Mouse (Mus musculus) cerebellum, postnatal 4 days (tissue): ENCODE results near the gene Irf2bp2.
A peak's percentile ranks its signal among the peaks of the same experiment; 100 is the strongest.
"Not testable (repeated sequence)": the region's sequence is repeated elsewhere in the genome, so short reads cannot be mapped to it uniquely, and the experiment has no call there.

Source experiments
- DNase-seq, 2 experiments: peaks; one replicate each; pipeline ENCODE4 v3.0.0; 2022; ENCODE audit warnings: low spot score in 2 of 2, mixed read lengths in 1 of 2

The Irf2bp2 gene

DNA sequence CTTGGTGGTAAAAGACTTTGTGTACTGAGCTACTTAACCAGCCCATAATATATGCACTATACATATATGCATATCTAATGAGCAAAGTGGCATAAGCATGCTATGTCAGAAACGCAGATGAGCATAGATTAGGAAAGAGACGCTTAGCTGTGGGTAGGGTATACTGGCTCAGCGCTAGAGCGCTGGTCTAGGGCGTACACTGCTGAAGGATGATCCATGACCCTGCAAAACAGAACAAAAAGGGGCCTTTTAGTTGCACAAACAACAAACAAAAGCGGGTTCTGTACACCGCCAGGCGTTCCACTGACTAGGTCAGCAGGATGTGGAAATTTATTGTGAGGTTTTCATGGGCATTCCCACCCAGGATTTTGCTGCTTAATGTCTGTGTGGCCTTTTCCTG lies 8.9 kb upstream of the Irf2bp2 start:
- no peak for DNase-seq

DNA sequence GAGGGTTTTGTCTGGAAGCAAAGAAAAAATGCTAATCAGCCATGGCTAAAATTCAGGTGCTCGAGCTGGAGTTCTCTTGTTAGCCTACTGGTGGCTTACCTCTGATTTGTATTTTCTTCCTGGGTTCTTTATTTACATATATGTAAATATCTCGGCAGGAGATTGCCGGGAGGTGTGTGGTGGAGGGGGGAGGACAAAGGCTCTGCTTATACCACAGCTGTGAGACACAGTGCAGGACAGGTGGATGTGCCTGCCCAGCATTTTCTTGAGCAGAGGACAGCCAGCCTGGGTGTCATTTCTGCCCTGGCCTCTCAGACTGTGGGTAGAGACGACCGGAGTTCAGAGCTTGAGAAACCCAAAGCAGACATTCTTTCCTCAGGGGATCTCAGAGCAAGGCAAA lies 7.5 kb upstream of the Irf2bp2 start:
- no peak for DNase-seq

DNA sequence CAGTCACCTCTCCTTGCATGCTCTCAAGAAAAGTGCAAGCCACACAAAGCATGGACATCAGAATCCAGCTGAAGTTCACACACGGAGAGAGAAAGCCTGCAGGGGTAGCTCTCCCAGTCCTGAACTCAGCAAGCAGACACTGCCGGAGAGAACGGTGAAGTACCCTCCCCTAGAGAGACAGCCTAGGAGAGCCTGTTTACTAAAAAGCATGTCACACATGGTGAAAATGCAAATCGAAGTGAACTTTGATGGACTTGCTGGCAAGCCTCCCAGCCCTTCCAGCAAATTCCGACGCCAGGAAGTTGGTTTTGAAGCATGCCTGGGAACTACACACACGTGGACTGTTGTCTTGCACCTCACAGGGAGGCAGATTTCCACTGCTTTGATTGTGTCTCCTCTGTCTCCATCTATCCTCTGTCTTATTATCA lies 7.0 kb upstream of the Irf2bp2 start:
- no peak for DNase-seq

DNA sequence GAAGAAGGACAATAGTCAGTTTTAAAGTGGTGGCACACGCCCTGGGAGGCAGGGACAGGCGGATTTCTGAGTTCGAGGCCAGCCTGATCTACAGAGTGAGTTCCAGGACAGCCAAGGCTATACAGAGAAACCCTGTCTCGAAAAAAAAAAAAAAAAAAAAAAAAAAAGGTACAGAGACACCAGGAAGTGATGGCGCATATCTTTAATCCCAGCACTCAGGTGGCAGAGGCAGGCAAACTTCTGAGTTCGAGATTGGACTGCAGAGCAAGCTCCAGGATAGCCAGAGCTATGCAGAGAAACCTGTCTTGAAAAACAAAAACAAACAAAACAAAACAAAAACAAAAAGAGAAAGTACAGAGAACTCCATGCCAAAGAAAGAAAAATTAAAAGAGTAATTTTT lies 6.6 kb upstream of the Irf2bp2 start:
- DNase-seq: not testable (repeated sequence)

DNA sequence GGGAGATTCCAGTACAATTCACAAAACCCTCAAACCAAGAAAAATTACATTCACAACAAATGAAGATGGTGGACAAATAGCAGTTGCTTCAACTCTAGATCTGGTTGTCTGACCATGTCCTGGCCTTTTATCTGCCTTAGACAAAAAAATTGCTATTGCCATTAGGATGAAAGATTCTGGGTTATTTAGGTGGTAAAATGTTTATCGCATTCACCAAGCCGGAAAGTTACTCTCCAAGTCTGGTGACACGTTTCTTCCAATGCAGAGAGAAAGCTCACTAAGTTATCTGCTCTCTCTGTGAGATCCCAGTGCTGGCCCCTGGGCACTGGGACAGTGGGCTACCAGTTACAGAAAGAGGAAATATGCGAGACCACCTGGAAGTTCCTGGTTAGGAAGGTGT lies 5.5 kb upstream of the Irf2bp2 start:
- no peak for DNase-seq

DNA sequence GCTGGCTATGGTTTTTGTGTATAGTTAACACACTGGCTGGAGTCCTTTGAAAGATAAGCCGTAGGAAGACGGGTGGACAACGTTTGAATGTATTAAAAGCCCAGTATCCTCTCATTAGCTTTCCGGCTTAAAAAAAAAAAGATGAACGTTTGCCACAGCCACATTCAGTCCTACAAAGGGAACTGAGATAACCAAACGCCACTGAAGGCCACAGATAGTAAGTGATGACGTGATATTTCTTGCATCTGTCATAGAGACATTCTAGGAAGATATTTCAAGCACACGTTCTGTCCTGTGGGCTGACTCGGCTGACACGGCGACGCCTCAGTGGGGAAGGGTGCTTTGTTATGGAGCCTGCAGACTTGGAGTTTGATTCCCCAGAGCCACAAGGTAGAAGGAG lies 4.4 kb upstream of the Irf2bp2 start:
- DNase-seq: no peak

DNA sequence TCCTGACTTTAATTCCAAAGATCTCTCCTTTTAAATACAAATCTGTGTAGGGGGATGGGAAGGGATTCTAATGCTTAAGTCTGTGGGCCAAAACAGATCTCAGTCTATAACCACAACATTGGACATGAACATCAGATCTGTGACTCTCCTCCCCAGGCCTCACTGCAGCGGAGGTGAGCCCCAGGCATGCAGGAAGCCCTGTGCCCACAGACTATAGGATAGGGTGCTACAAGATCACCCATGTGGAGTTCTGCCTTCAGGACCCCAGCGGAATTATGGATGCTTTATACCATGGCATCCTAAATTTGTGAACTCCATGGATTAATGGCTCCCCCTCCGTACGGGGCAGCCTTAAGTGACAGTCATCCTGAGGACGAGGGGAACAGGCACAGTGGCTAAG lies 2.9 kb upstream of the Irf2bp2 start:
- no peak for DNase-seq

DNA sequence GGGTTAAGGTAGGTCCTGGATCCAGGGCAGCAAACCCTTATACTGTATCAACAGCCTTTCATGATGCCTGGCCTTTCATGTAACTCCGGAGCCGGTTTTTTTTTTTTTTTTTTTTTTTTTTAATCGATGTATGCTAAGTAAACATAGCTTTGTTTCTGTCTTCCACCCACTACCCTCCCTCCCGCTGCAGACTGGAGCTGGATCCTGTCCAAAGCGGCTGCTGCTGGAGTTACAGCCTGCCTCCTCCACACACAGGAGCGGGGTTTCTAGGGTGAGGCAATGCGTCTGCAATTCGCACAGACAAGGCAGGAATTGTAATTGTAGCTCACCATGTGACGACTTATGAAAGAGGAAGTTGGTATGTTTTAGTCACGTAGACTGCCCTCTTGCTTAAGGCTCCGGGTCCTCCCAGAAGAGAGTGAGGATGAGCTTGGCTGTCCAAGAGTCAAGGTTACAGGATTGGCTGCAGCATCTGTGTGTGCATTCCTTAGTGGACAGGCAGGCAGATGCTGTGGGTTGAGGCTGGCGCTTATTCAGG lies 2.4 kb upstream of the Irf2bp2 start:
- DNase-seq: peak; percentile 49 to 81

DNA sequence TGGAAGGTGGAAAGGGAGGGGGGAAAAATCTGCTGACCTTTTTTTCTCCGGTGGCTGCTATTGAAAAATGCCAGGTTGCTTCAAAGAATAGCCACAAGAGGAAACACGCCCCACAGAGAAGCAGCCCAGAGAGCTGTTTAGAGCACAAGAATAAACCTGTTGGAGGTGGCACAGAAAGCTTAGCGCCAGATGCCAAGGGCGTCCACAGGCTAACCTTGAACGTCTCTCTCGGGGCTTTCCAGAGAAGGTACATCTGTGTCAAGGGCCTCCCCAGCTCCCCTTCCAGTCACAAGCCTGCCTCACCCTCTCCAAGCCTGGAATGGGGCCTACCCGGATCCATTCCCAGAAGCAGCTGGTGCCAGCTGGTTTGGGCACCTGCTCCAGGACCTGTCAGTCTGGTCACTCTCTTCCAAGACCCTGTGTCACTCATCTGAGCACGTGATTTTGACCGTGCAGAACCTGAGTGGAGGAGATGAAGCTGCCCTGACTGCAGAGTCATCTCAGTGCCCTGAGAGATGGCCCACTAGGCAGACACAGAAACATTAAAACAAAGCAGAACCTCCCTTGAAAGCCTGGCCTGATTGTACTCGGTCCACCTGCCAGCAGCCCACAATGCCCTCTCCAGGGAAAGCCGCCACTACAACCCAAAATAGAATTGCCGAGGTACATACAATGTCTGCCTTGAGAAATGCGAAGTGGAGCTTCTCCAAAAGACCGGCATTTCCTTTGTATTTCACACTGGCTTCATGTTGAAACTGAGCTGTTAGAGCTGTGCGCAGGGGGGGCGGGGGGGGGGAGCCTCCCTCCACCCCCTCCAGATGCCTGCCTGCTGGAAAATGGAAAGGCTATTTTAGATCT lies 1.6 kb upstream of the Irf2bp2 start:
- peak in 1 of 2 experiments; percentile 74 for DNase-seq

DNA sequence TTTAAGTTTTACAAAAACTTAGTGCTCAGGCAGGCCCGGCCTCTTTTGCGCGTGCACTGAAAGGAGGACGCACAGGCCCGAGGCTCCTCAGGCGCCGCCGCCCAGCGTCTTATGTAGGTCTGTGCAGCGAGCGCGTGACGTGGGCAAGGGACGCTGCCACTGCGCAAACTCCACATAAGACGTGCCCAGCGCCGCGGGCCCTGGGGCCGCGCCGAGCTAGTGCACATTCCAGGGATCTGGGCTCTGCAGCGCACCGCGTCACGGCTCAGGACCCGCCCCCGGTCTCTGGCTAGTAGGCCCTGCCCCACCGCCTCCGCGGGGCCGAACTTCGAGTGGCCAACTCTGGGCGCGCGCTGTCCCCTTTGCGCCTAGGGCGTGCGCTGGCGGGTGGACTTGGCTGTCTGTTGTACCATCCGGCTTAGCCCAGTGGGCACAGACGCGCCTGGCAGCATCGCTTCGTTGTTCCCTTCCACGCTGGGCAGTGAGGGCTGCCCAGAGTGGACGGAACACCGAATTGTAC lies 755 bp upstream of the Irf2bp2 start:
- peak; percentile 90 to 95 for DNase-seq

DNA sequence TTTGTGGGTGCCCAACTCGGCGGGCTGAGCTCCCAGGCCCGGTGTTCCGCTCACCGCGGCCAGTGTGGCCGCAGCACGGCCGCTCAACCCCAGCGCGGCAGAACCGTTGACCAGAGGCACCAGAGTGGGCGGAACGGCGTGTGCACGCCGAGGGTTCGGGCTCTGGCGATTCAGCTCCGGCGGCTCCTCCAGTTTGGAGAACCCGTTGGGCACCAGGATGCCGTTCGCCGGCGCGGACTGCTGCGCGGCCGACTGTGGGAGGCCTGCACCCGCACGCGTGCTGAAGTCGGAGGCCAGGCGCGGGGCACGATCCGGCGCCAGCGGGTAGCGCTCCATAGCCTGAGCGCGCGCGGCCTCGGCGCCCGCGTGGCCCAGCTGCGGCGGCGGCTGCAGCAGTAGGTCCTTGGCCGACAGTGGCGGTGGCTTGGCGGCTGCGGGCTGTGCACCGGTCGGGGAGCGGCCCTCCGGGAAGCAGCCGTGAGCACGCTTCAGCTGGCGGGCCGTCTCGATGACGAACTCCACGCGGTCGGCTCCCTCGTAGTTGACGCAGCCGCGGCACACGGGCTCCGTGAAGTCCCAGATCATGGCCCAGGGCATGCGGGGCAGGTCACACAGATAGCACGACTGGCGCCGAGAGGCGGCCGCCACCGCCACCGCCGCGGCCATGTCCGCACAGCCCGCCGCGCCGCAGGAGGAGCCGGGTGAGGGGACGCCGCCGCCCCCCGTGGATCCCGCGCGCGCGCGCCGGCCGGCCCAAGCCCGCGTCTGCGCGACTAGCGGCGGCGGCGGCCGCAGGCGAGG lies 815 bp downstream of the Irf2bp2 start:
- DNase-seq: peak; percentile 42 to 66

DNA sequence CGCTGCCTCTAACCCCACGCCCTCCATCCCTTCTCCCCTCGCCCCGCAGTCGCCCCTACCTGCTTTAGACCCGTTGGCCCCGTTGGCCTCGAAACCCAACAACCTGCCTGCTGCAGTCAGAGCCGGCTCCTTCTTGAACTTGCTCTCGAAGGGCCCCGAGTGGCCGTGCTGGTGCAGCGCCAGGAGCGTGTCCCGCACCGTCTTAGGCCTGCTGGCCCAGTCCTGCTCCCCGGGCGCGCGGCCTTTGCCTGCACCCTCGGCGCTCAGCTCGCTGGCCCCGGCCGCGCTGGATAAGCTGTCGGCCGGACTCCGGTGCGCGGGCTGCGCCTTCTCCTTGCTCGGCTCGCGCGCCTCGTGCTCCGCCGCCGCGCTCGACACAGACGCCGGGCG lies 1.4 kb downstream of the Irf2bp2 start:
- DNase-seq: peak in 1 of 2 experiments; percentile 52

DNA sequence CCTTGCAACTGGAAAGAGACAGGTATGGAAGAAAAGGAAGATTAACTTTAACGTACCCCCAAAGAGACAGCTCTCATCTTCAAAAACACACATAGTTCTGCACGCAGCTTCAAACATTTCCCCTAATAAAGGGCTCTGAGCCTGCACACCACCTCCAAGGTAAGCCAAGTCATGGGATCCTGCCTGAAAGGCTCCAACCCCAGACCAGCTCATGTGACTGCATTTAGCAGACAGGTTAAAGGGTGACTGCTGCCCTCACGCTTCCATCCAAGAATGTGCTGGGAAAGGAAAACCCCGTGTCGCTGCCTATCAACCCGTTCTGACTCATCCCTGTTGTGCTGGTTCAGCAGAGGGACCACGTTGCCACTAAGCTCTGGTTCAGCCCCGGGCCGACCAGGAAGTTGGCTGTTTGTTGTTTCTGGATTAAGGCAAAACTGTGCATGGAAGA lies 1.9 kb downstream of the Irf2bp2 start:
- DNase-seq: peak in 1 of 2 experiments; percentile 35

DNA sequence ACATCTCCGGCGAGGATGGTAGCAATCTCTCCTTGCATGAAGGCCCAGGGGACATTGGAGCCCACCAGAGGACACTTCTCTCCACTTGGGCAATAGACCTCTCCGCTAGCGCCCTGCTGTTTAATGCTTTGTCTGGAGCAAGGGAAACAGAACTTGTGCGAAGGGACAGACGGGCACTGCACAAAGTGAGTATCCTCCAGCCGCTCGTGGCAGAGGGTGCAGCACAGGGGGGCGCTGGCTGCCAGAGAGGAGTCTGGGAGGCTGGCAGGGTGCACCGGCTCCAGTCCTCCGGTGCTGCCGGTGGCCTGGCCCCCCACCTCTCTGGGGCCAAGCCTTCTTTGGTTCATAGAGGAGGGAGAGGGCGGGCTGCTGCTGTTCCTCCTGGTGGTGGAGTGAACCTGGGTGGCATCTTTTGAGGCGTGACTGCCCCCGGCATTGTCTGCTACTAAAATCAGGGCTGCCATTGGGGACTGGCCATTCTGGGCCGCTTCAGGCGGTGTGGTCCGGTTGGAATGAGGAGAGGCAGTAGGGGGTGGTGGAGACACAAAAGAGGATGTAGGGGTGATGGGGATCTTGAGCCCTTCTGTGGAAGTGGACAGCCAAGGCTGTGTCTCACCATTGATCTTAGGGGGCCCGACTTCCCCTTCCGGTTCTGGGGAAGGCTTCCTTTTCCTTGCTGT lies 2.5 kb downstream of the Irf2bp2 start:
- peak in 1 of 2 experiments; percentile 48 for DNase-seq

DNA sequence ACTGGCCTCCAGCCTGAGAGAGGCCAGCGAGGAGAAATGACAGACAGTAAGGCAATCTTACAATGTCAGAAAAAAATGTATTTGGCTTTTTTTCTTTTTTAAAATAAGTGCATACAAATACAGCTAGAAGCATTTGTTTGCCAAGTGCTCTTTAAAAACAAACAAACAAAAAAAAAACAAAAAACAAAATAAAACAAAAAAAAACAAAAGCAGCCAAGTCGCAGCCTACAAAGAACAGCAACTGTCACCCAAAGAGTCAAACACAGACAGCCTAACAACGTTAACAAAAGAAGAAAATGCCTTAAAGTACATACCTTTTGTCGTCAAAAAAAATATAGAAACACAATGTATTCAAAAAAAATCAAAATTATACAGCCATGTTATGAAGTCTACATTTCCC lies 3.2 kb downstream of the Irf2bp2 start:
- no peak for DNase-seq

DNA sequence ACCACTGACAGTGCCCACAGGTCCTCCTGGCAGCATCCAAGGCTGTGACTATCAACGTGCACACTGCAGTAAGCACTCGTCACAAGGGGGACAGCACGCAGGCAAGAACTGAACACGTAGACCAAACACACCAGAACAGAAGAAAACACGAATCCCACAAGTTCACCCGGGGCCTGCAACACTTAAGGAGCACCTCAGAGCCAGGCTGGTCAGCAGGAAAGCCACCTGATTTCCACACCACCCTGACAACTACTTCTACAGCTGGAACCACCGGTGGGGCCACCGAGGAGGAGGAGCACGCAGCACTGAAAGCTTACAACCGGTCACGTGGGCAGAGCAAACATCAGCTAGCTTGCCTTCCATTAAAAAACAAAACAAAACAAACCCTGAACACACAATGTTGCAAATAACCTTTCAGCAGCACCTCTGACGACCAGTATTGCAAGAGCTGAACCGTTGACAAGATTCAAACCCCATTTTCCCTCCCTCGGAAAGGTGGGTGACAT lies 3.7 kb downstream of the Irf2bp2 start:
- DNase-seq: no peak

DNA sequence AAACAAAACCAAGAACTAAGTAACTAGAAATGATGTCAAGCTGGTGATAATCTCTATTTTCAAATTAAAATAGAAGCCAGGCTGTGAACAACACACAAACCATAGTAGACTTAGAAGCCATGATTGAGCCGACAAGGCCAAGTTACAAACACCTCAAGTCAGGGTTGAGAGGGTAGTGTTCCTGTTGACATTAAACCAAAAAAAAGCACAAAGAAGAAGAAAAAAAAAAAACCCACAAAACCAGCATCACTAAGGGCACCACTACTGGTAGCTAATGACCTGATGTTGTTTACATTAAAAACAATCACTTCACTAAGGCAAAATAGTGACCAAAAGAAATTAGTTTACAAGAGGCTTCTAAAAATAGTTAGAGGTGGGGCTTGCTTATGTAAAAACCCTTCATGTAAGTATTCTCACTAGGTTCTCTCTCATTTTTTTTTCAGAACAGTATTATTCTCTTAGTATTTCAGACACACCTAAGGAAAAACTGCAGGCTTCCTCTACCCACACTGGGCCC lies 4.2 kb downstream of the Irf2bp2 start:
- no peak for DNase-seq

DNA sequence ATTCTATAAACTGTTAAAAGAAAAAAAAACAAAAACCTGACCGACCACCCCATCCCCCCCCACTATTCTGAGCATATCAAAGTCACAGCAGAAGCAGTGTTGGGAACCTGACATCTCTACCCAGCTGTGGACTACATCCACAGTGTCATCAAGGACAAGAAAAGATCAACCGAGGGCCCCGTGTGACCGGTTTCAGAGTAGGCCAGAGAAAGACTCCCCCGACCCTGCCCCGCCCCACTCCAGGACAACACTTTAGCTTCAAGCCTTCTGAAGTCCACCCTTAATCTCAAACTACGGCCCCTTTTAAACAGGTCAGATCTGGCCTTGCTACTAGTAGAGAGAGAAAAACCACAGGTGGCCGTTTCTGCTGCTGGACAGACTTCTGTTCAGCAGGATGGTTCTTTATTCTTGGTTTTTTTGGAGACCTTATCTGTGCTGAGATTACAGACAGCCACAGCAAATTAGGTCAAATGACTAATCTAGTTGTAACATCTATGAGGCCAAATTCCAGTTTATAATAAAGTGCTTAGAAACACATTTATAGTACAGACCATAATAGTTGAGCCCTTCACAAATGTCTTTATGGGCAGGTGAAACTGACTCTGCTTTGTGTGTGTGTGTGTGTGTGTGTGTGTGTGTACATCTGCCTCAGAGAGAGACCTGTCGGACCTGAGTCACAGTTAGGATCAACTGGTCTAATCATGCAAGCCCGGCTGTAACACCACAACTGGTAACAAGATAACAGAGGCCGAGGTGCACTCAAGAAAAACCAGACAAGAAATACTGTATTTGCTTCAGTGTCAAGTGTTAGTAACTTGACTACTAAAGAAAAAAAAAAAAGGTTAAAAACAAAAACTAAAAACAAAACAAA lies 4.9 kb downstream of the Irf2bp2 start:
- DNase-seq: no peak

DNA sequence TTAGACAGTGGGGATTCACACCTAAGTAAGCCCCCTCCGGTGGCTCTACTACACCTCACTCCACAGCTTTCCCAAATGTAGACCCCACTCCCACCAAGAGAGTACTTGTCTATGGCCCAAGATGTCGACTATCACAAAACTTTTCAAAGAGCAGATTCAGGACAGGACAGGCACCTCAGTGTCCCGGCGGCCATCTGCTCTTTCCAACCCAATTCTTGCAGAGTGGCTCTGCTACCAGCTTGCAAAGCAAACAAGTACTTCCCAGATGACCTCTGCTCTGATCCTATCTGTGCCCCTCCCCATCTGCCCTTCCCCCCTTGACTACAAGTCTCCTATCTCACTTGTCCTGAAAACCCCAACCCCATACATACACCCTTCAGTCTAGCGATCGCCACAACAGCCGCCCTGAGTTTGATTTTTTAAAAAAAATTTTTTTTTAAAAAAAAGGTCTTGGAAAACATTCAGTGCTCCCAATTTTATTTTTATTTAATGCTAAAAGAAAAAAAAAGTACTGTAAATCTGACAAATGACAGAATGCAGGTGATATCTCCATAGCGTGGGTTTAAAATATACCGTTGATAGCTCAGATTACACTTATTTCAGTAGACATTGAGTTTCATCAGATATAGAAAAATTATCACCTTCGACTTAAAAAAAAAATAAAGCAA lies 5.8 kb downstream of the Irf2bp2 start:
- no peak for DNase-seq
